Mouse (Mus musculus) adrenal gland, postnatal 10 days (tissue): ENCODE measurements around the gene Itgam. TPM values are rescaled to one million over a fixed set of nuclear protein-coding genes. Genes with fewer than 3 reads are reported as not detected.
A peak's percentile ranks its signal among the peaks of the same experiment; 100 is the strongest.
"Not testable (repeated sequence)": the region's sequence is repeated elsewhere in the genome, so short reads cannot be mapped to it uniquely, and the experiment has no call there.

Experiments used
- DNase-seq: peaks from one replicate; pipeline ENCODE4 v3.0.0; 2021; ENCODE audit warnings: mixed read lengths
- long read RNA-seq, 2 experiments: library from polyadenylated mRNA; stranded (forward); transcript quantifications; one replicate each; pipeline ENCODE4 v2.0.0; 2021
- total RNA-seq, 2 experiments: library from RNA; stranded (reverse); gene quantifications; 2 replicates each; pipeline ENCODE4 v1.2.3; 2021

Gene Itgam
- 1 to 10 TPM; 5.4 to 5.9 TPM for total RNA-seq
- long read RNA-seq, experiment 1, full-length matches to known transcripts = 1 of 2 reads
- long read RNA-seq, experiment 1, partial matches to known transcripts = 1 of 2 reads
- long read RNA-seq, experiment 1, other reads (novel, unspliced or antisense) = 0 of 2 reads
- long read RNA-seq, experiment 2, partial matches to known transcripts = 1 of 1 reads
- long read RNA-seq, experiment 2, other reads (novel, unspliced or antisense) = 0 of 1 reads

GRCm38 (mm10) chr7:128062456-128062855 is at the start of gene Itgam, which contains the start of gene Gm49368:
TSS of gene Itgam (plus strand) at chr7:128062640.
TSS of gene Gm49368 (plus strand) at chr7:128062683.
- no peak for DNase-seq

DNA sequence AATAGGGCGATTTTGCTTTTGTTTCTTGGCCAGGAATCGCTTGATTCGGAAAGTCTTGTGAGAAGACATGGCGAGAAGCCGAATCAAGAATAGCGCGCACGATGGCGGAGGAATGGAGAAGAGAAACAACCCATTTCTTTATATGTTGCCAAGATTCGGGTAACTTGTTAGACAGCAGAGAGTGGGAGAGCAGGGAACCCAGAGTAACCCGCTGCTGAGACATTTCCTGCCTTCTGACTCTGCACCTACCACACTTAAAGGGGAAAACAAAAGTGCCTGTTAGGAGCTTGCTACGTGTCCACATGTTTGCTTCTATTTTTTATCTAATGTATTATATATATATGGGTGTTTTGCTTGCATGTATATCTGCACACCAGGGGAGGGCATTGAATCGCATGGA is 49.3 kb upstream of the Itgam start:
- no peak for DNase-seq

DNA sequence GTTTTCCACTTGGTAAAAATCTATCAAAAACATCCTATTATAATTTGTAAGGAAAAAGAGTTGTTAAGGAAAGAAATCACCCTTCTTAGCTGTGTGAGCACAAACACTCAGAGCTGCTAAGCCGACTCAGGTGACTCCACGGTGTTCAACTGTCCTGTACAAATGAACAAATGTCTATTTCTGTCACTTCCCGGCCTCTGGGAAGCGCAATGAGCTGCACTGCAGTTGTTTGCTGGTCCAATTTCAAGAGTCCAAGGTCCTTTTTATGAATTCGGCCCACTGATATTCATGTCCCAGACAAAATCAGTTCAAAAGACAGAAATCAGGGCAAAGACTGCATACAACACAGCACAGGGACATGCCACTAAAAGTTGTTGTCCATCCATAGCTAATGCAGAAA is 46.3 kb upstream of the Itgam start:
- DNase-seq = not testable (repeated sequence)

DNA sequence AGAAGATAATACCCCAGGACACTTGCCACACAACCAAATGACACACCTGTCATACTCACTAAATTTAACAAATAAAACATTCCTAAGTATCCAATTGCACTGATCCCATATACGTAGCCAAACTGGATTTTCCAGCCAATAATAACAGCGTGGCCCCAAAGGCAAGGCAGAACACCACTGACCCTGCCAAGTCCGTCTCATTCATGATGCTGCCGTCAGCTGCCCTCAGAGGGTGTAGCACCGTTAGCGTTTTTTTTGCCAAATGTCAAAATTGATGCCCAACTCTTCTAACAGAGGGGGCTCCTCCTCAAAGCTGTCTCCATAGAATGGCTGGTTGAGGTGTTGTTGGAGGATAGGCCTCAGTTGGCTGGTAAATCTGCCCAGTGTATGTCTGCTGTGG is 45.8 kb upstream of the Itgam start:
- no peak for DNase-seq

- DNase-seq = no peak
Measured at GRCm38 (mm10) chr7:128018275-128018674, 44.2 kb upstream of the Itgam start.

DNA sequence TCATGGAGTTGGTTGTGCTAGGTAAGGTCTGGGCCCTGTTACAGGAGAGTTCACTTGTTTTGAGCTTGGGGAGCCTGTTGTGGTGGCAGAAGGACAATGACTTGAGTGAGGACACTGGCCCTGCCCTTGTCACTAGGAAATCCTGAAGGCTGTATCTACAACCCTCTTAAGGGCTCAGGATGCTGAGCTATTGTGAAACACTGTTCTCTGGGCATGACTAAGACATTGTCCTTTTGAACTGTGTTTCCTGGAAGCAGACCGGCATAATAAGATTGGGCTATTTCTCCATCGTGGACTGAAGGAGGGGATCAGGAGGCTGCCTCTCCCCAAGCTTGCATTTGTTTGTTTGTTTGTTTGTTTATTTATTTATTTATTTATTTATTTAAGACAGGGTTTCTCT is 43.3 kb upstream of the Itgam start:
- DNase-seq = no peak

GRCm38 (mm10) chr7:128022974-128023373 is 39.5 kb upstream of the Itgam start:
- no peak for DNase-seq

GRCm38 (mm10) chr7:128023565-128023964 is 38.9 kb upstream of the Itgam start:
- DNase-seq = no peak

DNA sequence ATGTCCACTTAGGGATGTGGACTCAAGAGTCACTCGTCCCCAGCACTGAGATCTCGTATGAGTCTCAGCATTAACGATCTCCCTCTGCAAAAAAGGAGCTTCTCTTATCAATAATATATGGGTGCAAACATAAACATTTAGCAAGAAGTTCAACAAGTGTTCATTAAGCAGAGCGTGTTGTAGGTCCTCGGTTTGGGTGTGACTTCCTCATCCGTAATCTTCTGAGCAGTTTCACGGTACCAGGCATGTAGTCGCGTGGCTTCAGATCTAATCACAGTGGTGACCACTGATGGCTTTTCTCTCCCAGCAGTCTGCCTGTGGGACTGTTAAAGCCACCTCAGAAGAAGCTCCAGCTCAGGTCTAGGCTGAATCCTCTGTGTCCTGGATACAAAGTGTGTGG is 38.1 kb upstream of the Itgam start:
- no peak for DNase-seq

- DNase-seq = no peak
Measured at GRCm38 (mm10) chr7:128024932-128025331, 37.5 kb upstream of the Itgam start.

DNA sequence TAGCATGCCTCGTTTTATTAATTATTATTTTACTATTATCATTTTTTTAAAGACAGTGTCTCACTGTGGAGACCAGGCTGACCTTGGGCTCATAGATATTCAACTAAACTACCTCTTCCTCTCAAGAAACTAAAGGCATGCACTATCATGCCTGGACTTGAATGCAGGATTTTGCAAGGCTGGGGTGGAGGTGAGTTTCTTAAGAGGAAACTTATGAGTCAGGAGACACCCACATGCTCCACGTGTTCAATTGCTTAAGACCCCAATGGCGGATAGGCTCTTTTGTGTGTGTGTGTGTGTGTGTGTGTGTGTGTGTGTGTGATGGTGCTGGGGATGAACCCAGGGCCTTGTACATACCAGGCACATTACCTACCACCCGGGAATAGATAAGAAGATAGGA is 37.1 kb upstream of the Itgam start:
- no peak for DNase-seq

DNA sequence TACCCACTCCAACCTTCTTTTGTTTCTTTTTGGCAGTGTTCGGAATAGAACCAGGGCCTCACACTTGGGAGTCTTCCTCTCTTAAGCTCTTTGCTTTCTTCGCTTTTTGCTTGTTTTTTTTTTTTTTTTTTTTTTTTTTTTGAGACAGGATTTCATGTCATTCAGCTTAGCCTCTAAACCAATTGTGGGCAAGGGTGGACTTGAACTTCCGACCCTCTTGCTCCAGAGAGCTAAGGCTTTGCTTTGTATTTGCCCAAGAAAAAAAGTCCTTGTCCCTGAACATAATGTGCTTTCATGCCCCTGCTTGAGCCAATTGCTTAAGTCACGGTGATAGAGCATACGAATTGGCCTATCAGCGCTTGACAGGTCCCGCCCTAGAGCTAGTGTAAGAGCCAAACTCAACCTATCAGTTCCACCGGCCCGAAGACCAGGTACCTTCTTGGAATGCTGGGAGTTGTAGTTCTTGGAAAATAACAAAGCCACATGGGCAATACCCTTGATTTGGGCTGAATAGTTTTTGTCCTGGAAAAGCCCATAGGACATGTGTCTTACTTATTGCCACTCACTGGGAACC is 30.9 kb upstream of the Itgam start:
- peak; percentile 40 for DNase-seq

DNA sequence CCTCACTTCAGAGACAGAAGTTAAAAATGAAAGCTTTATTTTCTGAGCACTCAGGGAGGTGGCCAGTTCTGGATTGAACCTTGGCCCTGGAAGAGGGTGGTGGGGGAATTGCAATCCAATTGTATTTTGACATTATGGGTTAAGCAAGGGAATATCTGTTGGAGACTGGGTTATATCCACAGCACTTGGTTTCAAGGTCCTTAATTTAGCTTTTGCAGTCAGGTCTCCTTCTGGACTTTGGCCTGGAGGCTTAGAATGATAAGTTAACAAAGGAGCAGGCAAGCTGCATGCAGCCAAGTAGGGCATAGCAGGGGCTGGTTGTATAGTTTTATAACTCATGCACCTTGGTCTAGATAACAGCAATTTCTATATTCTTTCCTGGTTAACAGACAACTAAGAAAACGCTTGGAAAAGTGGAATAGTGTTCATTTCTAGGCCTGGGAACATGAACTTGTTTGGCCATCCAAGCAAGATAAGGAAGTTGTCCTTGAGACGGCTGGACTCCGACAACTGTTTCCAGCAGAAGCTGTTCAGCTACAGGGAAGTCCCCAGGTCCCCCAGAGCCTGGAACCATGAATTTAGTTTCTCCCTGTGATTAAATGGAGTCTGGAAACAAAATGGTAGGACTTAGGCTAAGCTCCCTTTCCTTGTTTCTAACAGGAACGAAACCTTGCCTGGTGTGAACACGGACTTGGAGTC is 30.0 kb upstream of the Itgam start:
- DNase-seq = no peak

GRCm38 (mm10) chr7:128032989-128033293 is 29.5 kb upstream of the Itgam start:
- no peak for DNase-seq

DNA sequence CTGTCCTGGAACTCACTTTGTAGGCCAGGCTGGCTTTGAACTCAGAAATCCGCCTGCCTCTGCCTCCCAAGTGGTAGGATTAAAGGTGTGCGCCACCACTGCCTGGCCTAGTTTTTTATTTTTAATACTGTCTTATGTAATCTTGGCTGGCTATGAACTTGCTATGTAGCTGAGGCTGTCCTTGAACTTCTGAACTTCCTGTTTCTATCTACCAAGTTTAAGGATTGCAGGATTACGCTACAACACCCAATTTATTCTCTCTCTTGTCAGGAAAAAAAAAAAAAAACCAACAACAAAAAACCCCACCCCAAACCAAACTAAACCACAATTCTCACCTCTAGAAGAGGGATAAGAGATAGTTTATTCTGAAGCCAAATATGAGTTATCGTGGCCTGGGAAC is 28.8 kb upstream of the Itgam start:
- no peak for DNase-seq

DNA sequence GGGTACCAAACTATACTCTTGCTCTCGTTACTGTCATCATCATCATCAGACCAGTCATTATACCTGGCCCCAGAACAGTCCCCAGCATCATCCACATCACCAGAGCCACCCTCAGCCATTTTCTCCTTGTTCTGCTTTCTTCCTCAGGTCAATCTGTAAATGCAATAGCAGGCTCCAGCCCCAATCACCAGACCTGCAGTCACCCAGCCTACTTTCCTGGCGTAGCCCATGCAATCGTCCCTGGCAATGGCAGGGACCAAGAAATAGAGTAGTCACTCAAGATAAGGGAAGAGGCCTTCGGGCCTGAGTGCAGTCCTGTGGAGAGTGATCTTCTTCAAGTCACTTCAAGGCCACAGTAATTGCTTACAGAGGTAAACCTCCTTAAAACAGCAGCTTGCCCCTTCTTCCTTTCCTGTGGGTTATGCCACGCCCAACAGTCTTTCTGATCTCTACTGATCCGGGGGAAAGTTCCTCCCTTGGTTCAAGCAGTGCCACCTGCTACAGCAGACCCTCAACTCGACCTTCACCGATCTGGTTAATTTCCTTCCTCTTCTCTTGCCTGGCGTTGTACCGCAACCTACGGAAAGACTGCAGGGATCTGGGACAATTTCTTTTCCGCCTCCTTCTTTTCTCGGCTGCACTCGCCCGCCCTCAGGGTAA is 20.1 kb upstream of the Itgam start:
- DNase-seq = not testable (repeated sequence)

GRCm38 (mm10) chr7:128044142-128044785 is 18.2 kb upstream of the Itgam start:
- DNase-seq = no peak

- no peak for DNase-seq
Measured at GRCm38 (mm10) chr7:128045640-128046039, 16.8 kb upstream of the Itgam start.

DNA sequence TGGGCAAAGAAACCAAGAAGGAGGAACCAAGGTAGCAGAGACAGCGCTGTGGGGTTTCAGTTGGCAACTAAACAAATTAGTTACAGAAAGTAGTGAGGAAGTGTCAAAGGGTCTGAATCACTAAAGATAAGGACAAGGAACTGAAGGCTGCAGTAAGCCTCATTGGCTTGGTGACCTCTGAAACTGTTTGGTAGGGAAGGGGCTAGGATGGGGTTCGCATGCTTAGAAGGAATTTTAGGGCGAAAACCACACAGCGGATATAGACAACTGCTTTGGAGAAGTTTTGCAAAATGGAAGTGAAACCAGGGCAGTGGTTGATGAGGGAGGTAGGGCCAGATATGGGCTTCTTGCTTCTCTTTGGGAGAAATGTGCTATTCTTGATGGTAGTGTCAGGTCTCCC is 13.6 kb upstream of the Itgam start:
- no peak for DNase-seq

- DNase-seq = no peak
Measured at GRCm38 (mm10) chr7:128049254-128049653, 13.2 kb upstream of the Itgam start.

DNA sequence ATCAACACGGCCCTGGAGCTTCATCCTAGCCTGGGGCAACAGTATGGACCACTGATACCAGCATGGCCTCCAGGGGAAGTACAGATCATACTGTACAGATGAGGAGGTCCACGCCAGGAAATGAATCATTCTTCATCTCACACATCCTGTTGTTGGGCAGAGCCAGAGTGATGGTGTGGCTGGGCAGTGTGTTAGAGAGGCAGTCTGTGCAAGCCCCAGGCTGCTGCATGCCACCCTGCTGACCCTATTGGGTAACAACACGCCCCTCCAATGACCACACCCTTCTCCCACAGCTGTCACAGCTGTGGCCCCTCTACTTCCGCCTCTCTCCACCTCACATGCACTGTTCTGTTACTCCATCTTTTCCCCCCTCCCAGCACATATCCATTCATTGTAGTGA is 11.7 kb upstream of the Itgam start:
- no peak for DNase-seq

GRCm38 (mm10) chr7:128053061-128053460 is 9.4 kb upstream of the Itgam start:
- DNase-seq = no peak

DNA sequence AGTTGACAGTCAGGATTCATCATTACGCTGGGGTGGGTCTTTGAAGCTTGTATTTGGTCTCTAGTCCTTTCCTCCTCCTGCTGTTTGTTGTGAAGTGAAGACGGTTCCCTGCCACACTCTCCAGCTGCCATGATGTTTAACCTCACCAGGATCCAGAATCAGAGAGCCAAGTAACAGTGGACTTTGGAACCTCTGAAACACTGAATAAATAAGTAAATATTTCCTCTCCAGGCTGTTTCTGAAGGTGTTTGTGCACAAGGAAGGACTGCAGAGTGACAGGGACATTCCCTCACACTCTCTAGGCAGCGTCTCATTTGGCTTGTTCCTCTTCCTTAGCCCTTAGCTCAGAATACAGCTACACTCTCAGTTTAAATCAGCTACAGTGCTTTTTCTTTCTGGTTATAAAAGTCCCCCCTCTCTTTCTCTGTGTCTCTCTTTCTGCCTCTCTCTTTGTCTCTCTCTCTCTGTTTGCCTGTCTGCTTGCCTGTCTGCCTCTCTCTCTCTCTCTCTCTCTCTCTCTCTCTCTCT is 5.5 kb upstream of the Itgam start:
- no peak for DNase-seq
